Mouse (Mus musculus) right cerebral cortex, postnatal 4 days (tissue): ENCODE measurements around the gene Ubqln4.
"Not testable (repeated sequence)": the region's sequence is repeated elsewhere in the genome, so short reads cannot be mapped to it uniquely, and the experiment has no call there.

Experiments
- DNase-seq: peaks from one replicate; pipeline ENCODE4 v3.0.0-alpha.2; 2022

The Ubqln4 gene

DNA sequence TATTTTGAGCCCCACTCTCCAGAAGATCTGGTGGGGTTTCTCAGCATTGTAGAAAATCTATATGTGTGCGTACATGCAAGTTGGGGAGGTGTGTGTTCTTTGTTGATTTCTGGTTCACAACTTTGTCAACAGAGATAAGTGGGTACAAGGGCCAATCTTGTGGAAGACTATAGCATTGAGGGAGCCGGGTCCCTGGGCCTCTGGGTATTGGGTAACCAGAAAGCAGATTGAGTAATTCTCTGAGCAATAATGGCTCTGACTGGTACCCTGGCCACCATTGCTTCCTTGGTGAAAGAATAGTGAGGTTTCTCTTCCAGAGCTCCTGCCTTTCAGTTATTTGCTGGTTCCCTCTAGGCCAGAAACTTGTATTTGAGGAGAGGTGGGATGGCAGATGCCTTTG, 15.5 kb downstream of the Ubqln4 start:
- DNase-seq, result no peak

DNA sequence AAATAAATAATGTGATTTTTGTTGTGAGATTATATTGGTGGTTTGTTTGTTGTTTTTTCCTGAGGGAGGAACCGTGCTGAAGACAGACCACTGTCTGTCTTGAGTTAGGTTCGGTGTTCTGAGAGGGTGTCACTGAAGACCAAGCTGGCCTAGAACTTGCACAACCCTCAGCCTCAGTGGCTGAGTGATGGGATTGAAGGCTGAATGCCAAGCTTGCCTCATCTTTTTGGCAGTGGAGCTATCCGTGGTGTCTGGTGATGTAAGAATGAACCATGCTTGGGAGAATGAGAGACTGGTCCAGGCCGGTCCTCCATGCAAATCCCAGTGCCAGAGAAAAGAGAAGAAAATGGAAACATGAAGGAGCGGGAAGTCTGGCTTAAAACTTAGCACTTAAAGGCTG, 16.1 kb downstream of the Ubqln4 start:
- no peak for DNase-seq

DNA sequence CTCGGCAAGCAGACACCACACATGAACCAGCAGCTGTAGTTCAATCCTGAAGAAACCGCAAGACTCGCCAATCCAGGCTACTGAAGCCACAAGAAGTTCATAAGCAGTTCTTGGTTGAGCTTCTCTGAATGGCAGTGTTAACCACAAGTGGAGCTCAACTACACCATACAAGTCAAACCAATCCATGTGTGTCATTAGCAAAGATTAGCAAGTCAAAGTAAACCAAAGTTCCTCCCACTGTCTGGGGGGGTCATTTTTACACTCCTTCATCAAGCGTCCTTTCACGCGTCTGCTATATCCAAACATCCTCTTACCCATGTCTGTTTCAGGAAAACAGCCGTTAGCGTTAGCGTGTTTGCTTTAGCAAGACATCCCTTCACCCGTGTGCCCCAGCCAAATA, 16.8 kb downstream of the Ubqln4 start:
- DNase-seq, result no peak

DNA sequence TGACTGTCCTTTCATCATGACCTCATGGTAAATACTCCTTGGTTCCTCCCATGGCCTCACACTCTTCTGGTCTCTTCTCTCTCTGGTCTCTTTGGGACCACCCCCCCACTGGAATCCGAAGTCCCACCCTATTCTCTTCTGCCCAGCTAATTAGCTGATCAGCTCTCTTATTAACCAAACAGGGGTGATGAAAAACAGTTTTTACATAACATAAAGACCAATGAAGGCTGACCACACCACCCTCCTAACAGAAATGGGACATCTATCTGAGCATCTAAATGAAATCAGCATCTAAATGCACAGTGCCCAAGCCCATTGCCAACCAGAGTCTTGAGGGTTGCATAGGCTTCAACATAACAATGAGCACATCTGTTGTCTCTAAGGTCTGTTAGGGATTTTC, 18.3 kb downstream of the Ubqln4 start:
- no peak for DNase-seq

GRCm38 (mm10) chr3:88572835-88573234, 19.3 kb downstream of the Ubqln4 start:
- DNase-seq, result no peak

GRCm38 (mm10) chr3:88573810-88574209, 20.3 kb downstream of the Ubqln4 start:
- DNase-seq, result no peak

- no peak for DNase-seq
Observed at GRCm38 (mm10) chr3:88575540-88575939, 22.0 kb downstream of the Ubqln4 start, which contains the start of gene Ssr2. Gene Ssr2, plus strand, starts transcription at chr3:88575876.

DNA sequence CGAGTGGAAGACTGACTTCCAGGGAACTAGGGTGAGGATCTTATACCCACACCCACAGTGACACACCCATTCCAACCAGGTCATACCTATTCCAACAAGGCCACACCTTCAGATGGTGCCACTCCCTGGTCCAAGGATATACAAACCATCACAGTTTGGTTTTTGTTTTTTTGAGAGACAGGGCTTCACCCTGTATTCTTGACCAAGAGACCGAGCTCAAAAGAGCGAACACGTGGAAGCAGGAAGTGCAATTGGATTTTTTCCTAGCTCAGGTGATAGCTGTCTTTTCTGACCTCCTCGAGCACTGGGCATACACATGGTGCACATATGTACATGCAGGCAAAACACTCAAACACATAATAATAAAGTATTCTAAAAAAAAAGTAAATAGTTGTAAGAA, 24.3 kb downstream of the Ubqln4 start:
- not testable (repeated sequence) for DNase-seq

DNA sequence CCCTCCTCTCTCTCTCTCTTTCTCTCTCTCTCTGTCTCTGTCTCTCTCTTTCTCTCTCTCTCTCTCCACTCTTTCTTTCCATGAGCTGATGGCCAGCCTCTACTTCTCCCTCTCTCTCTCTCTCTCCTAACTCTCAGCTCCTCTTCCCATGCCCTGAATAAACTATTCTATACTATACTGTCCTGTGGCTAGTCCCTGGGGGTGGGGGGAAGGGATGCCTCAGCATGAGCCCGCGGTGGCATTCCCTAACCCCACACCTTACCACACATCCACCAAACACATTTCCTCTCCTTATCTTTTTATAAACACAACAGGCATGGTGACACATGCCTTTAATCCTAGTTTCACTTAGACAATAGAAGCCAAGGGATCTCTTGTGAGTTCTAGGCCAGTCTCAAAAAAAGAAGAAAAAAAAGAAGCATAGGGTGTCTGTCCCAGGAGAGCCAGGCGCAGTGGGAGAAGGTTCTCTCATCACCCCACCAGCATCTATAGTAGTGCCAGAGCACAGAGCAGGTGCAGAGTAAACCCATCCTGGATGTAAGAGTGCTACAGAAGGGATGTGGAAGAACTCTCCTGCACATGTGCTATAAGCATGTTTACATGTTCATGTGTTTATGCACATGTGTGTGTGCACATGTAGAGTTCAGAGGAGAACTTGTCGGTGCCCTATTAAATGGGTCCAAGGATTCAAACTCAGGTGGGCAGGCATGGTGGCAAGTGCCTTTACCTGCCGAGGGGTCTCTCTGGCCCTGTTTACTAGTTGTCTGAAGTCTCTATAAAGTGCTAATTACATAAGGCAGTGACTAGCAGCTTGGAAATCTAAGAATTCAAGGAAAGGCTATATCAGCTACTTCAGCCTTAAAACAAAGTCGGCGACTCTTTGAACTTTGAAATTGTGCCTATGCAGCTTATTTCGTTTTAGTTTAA, 25.2 kb downstream of the Ubqln4 start:
- no peak for DNase-seq

DNA sequence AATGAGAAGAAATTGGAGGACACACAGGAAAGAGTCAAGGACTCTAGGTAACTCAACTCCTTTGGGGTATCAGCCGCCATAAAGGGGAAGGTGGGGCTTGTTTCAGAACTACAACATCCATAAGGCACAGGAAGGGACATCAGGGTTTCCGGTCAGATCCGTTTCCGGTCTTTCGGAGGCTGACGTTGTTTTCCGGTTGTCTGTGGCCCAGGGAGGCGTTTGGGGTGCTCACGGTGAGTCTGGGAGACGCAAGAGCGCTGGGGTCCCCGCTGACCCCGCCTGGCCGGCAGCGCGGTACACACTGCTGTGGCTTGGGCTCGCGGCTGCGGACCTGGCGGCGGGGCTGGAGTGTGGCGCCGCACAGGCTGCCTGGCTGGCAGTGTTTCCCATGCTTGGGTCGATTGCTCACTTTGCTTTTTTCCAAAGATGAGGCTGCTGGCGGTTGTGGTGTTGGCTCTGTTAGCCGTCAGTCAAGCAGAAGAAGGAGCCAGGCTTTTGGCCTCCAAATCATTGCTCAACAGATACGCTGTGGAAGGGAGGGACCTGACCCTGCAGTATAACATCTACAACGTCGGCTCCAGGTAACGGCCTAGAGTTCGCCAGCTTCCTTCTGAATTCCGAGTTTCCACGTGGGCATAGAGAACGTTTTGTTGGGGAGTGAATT, 26.0 kb downstream of the Ubqln4 start:
- peak; percentile 70 for DNase-seq

DNA sequence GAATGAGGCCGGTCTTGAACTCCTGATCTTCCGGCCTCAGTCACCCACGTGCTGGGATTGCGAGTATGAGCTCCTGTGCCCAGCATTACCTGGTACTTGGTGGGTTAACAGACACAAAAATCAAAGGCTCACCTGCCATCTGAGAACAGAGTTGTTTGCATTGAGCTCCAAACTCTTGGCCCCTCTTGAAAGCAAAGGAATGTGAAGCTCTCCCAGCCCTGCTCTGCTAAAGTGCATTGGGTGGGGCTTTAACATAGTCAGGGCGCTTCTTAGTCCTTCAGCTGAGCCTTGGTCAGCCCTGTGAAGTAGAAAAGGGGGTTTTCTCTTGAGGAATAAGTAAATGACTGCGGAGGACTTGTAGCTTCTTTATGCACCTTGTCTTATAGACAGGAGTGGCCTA, 32.2 kb downstream of the Ubqln4 start:
- DNase-seq, result no peak

- no peak for DNase-seq
Observed at GRCm38 (mm10) chr3:88586640-88587039, 33.1 kb downstream of the Ubqln4 start.

DNA sequence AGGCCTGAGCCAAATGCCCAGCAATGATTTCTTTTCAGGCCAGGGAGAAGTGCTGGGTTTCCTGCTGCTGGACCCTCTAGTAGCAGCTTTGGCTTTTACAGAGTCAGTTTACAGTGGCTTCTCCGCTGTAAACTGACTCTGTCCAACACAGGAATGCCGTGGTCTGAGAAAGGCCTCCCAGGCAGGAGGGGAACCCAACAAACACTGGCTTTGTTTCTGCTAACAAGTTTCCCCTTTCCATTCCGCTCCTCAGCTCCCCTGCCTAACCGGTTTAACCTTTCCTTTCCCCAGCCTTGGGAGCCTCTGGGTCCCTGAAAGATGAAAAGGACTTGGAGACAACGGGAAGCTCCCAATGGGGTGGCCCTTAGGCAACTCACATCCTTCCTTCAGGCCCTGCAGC, 36.7 kb downstream of the Ubqln4 start:
- DNase-seq, result no peak

- no peak for DNase-seq
Observed at GRCm38 (mm10) chr3:88591044-88591443, 37.5 kb downstream of the Ubqln4 start.

DNA sequence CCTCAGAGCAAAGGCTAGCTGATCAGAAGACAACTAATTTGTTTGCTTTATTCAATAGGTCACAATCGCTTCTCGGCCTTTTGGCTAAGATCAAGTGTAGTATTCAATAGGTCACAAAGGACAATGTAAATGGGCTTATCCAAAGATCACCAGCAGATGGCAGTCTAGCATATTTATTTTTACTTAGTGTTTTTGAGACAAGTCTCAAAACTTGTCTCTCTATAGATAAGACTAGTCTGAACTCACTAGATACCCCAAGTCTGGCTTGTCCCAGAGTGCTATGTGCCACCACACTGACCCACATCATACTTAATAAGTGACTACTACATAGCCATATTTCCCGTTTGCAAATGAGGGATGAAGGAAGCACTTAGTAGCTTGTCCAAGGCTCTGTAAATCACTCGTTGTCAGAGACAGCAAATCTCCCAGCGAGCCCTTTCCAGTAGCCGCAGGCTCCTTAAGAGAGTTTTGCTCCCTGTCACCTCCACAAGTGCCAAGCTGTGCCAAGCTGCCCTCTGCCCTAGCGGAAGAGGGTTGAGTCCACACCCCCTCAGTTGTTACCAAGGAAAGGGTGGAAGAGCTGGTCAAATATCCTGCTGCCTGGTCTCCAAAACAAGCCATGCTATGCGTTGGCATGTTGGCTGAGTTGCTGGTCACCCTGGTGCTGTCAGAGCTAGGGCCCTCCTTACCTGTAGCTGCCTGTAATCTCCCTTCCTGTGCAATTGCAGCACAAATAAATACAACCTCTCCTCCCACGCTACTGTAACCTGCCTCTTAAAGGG, 38.6 kb downstream of the Ubqln4 start:
- no peak for DNase-seq

- DNase-seq, result no peak
Observed at GRCm38 (mm10) chr3:88592942-88593576, 39.5 kb downstream of the Ubqln4 start.

DNA sequence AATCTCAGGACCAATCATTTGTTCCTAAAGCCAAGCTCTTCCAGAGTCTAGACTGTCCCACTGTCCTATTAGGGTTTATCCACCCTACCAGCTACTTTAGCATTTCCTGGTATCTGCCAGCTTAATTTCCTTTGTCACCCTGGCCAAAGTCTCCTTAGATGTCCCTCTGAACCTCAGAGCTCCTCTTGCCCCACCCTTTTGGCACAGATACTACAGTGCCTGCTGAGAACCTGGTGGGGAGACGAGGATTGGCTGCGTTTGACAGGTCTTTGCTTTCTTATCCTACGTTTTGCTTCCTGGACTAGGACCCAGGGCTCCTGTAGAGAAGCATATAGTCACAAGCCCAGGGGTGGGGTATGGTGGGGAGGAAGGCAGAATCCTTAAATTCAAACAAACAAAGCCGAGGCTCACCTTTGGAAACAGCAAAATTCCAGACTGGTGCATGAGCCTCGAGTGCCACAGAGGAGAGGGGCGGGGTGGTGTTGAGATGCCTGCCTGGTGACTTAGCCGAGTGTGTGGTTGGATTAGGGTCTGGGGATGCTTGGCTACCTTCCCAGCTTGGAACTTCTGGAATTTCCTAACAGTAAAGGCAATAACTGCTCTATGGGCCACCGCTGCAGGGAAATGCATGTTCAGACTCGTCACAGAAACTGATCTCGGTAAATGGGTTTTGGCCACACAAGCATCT, 40.5 kb downstream of the Ubqln4 start:
- no peak for DNase-seq

GRCm38 (mm10) chr3:88596547-88596946, 43.0 kb downstream of the Ubqln4 start:
- DNase-seq, result not testable (repeated sequence)

DNA sequence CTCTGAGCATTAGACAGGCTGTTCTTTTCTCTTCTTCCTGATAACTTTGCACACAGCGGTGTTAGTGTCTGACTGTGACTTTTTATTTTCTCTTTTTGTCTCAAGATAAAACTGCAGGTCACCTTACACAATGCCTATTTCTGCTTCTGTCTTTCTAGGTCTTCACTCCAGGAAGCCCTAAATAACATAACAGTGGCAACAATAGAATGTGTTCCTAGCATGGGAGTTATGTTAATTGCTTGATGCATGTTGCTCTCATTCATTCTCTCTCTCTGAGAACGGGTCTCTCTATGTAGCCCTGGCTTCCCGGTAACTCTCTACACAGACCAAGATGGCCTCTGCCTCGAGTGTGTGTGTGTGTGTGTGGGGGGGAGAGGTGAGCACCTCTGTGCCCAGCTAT, 48.9 kb downstream of the Ubqln4 start:
- DNase-seq, result no peak

GRCm38 (mm10) chr3:88603714-88604161, 50.2 kb downstream of the Ubqln4 start:
- DNase-seq, result peak; percentile 62

GRCm38 (mm10) chr3:88604863-88605262, 51.3 kb downstream of the Ubqln4 start:
- DNase-seq, result no peak

GRCm38 (mm10) chr3:88605666-88606065, 52.1 kb downstream of the Ubqln4 start, which contains the start of gene Arhgef2:
Gene Arhgef2, plus strand, starts transcription at chr3:88605966.
- DNase-seq, result not testable (repeated sequence)
